Mouse (Mus musculus) hindbrain, postnatal 0 days (tissue): ENCODE results near the gene Specc1l. TPM values are rescaled to one million over a fixed set of nuclear protein-coding genes. Genes with fewer than 3 reads are reported as not detected.
A peak's percentile ranks its signal among the peaks of the same experiment; 100 is the strongest.
"Not testable (repeated sequence)": the region's sequence is repeated elsewhere in the genome, so short reads cannot be mapped to it uniquely, and the experiment has no call there.

ENCODE experiments used
- ATAC-seq: fragments of 200-750 bp; cut with Nextera tagmentation; 2 replicates; pipeline ENCODE4 v1.8.0; 2017; ENCODE audit warnings: mild to moderate bottlenecking, moderate TSS enrichment, moderate library complexity
- DNase-seq: peaks from one replicate; pipeline ENCODE4 v3.0.0-alpha.2; 2015; ENCODE audit warnings: low spot score
- H3K27ac ChIP-seq: fragments of 300-500 bp; sonication (generic); 2 replicates; pipeline ENCODE4 v1.5.1; 2014; ENCODE audit warnings: mild to moderate bottlenecking
- H3K27me3 ChIP-seq: fragments of 300-500 bp; sonication (generic); 2 replicates; pipeline ENCODE4 v1.6.1; 2014; ENCODE audit warnings: low read length, mixed read lengths; ENCODE audit not compliant: insufficient read depth
- H3K36me3 ChIP-seq: fragments of 300-500 bp; sonication (generic); 2 replicates; pipeline ENCODE4 v1.6.1; 2014; ENCODE audit warnings: low read length, mixed read lengths; ENCODE audit not compliant: insufficient read depth
- H3K4me1 ChIP-seq: fragments of 300-500 bp; sonication (generic); 2 replicates; pipeline ENCODE4 v1.6.1; 2014; ENCODE audit warnings: antibody characterized with exemption, low read length, mixed read lengths; ENCODE audit not compliant: insufficient read depth
- H3K4me2 ChIP-seq: fragments of 300-500 bp; sonication (generic); 2 replicates; pipeline ENCODE4 v1.6.1; 2014; ENCODE audit warnings: low read depth, mild to moderate bottlenecking, low read length, moderate library complexity, mixed read lengths
- H3K4me3 ChIP-seq: fragments of 300-500 bp; sonication (generic); 2 replicates; pipeline ENCODE4 v1.5.1; 2014; ENCODE audit warnings: low read length
- H3K9ac ChIP-seq: fragments of 300-500 bp; sonication (generic); replicated peaks from 2 replicates; pipeline ENCODE4 v1.6.1; 2014; ENCODE audit warnings: mild to moderate bottlenecking, low read length, moderate library complexity, mixed read lengths
- H3K9me3 ChIP-seq: fragments of 300-500 bp; sonication (generic); 2 replicates; pipeline ENCODE4 v1.6.1; 2016; ENCODE audit warnings: low read length, mixed read lengths
- CTCF ChIP-seq: IDR thresholded peaks from 2 replicates; pipeline ENCODE4 v1.5.1; 2016; ENCODE audit warnings: antibody characterized with exemption, control low read depth, low read depth
- WGBS: fragments of 180-500 bp; shearing (Covaris S2); extraction: QIAGEN DNeasy Blood & Tissue Kit; methylation state at CpG from one replicate; pipeline ENCODE4 v1.1.7; 2014; 5-methylcytosine and 5-hydroxymethylcytosine counted together
- polyA plus RNA-seq: library from polyadenylated mRNA; unstranded; fragments of >200 nt; fragmentation: Nextera tagmentation; extraction: Ambion mirVana; gene quantifications from 2 replicates; pipeline ENCODE4 v1.2.1, GENCODE M21; 2015
- total RNA-seq: library from RNA; depleted of rRNA; stranded (reverse); fragments of >200 nt; gene quantifications from 2 replicates; pipeline ENCODE4 v1.2.3, GENCODE M21; 2014

Gene Specc1l
- total and polyA plus RNA-seq, 2 experiments from 2014 or later = 22.3 to 42.2 TPM

GRCm38 (mm10) chr10:75335075-75335474 is 123.2 kb downstream of the Specc1l start:
- no peak for DNase-seq
- Histone ChIP-seq H3K9ac (no peak overlapping the region), H3K4me1 (no peaks in the 10 kb centered on the region), H3K9me3 (no peaks in the 10 kb centered on the region), H3K4me2 (no peak overlapping the region), H3K27ac (no peak overlapping the region), H3K27me3 (no peaks in the 10 kb centered on the region), H3K4me3 (no peak overlapping the region), H3K36me3 (no peaks in the 10 kb centered on the region)
- ATAC-seq = no peak
- no peak for TF ChIP-seq CTCF
- 82% methylated on average over 6 of the region's 6 CpGs for WGBS

GRCm38 (mm10) chr10:75337231-75337630 is 125.4 kb downstream of the Specc1l start:
- ATAC-seq = no peak
- H3K27me3 ChIP-seq = no peaks in the 10 kb centered on the region
- no peaks in the 10 kb centered on the region for H3K9me3 ChIP-seq
- H3K36me3 ChIP-seq = no peaks in the 10 kb centered on the region
- DNase-seq = no peak
- H3K4me2 ChIP-seq = no peak overlapping the region
- no peak overlapping the region for H3K4me3 ChIP-seq
- TF ChIP-seq CTCF = no peak
- 79% methylated on average over 10 of the region's 10 CpGs for WGBS
- no peak overlapping the region for H3K9ac ChIP-seq
- no peaks in the 10 kb centered on the region for H3K4me1 ChIP-seq
- no peak overlapping the region for H3K27ac ChIP-seq

GRCm38 (mm10) chr10:75338852-75339251 is 127.0 kb downstream of the Specc1l start:
- H3K4me2 ChIP-seq = no peak overlapping the region
- no peak for TF ChIP-seq CTCF
- H3K9ac ChIP-seq = no peak overlapping the region
- H3K4me1 ChIP-seq = no peaks in the 10 kb centered on the region
- DNase-seq (no peak), ATAC-seq (no peak)
- H3K4me3 ChIP-seq = no peak overlapping the region
- WGBS = 82% methylated on average over 5 of the region's 5 CpGs
- no peaks in the 10 kb centered on the region for H3K9me3 ChIP-seq
- no peaks in the 10 kb centered on the region for H3K27me3 ChIP-seq
- no peak overlapping the region for H3K27ac ChIP-seq
- no peaks in the 10 kb centered on the region for H3K36me3 ChIP-seq

GRCm38 (mm10) chr10:75339377-75339776 is 127.5 kb downstream of the Specc1l start:
- ATAC-seq = no peak
- H3K27me3 ChIP-seq = no peaks in the 10 kb centered on the region
- H3K9ac ChIP-seq = no peak overlapping the region
- 92% methylated on average over 7 of the region's 7 CpGs for WGBS
- no peaks in the 10 kb centered on the region for H3K4me1 ChIP-seq
- H3K27ac ChIP-seq = no peak overlapping the region
- H3K36me3 ChIP-seq = no peaks in the 10 kb centered on the region
- no peaks in the 10 kb centered on the region for H3K9me3 ChIP-seq
- H3K4me3 ChIP-seq = no peak overlapping the region
- DNase-seq = no peak
- TF ChIP-seq CTCF = no peak
- H3K4me2 ChIP-seq = no peak overlapping the region

GRCm38 (mm10) chr10:75341936-75342335 is 130.1 kb downstream of the Specc1l start:
- ATAC-seq = no peak
- no peak overlapping the region for H3K9ac ChIP-seq
- 45% methylated on average over 8 of the region's 8 CpGs for WGBS
- H3K4me1 ChIP-seq = no peaks in the 10 kb centered on the region
- no peak for DNase-seq
- H3K9me3 ChIP-seq = no peaks in the 10 kb centered on the region
- H3K4me2 ChIP-seq = no peak overlapping the region
- TF ChIP-seq CTCF = no peak
- H3K27me3 ChIP-seq = no peaks in the 10 kb centered on the region
- no peak overlapping the region for H3K27ac ChIP-seq
- no peaks in the 10 kb centered on the region for H3K36me3 ChIP-seq
- H3K4me3 ChIP-seq = no peak overlapping the region

GRCm38 (mm10) chr10:75344563-75344962 is 132.7 kb downstream of the Specc1l start:
- not testable (repeated sequence) for H3K4me2 ChIP-seq, H3K9ac ChIP-seq, H3K4me1 ChIP-seq, H3K9me3 ChIP-seq, DNase-seq, H3K36me3 ChIP-seq, H3K4me3 ChIP-seq, H3K27me3 ChIP-seq, H3K27ac ChIP-seq
- 63% methylated on average over 1 of the region's 1 CpGs for WGBS
- 0 out of 2 replicates have a peak, but pooled peaks have one; percentile 18 for ATAC-seq

GRCm38 (mm10) chr10:75345265-75345664 is 133.4 kb downstream of the Specc1l start:
- no peak for DNase-seq
- no peaks in the 10 kb centered on the region for H3K4me1 ChIP-seq
- no peaks in the 10 kb centered on the region for H3K9me3 ChIP-seq
- no peak overlapping the region for H3K27ac ChIP-seq
- no peaks in the 10 kb centered on the region for H3K36me3 ChIP-seq
- H3K4me2 ChIP-seq = no peak overlapping the region
- 27% methylated on average over 2 of the region's 2 CpGs for WGBS
- no peak for ATAC-seq
- no peak for TF ChIP-seq CTCF
- H3K27me3 ChIP-seq = no peaks in the 10 kb centered on the region
- no peak overlapping the region for H3K9ac ChIP-seq
- no peak overlapping the region for H3K4me3 ChIP-seq
